Mouse (Mus musculus) midbrain, embryonic 11.5 days (tissue): ENCODE data around the gene 1700030J22Rik. TPM values are rescaled to one million over a fixed set of nuclear protein-coding genes. Genes with fewer than 3 reads are reported as not detected.
A peak's percentile ranks its signal among the peaks of the same experiment; 100 is the strongest.

Source experiments
- ATAC-seq: fragments of 200-750 bp; cut with Nextera tagmentation; 2 replicates; pipeline ENCODE4 v1.8.0; 2017; ENCODE audit warnings: moderate TSS enrichment, moderate library complexity; ENCODE audit not compliant: low FRiP score
- DNase-seq: peaks from one replicate; pipeline ENCODE4 v3.0.0; 2015; ENCODE audit warnings: low spot score; ENCODE audit errors: missing footprints
- H3K27ac ChIP-seq: fragments of 300-500 bp; sonication (generic); 2 replicates; pipeline ENCODE4 v1.5.1; 2014; ENCODE audit warnings: low read depth, low read length
- H3K27me3 ChIP-seq: fragments of 300-500 bp; sonication (generic); 2 replicates; pipeline ENCODE4 v1.6.1; 2014; ENCODE audit warnings: mild to moderate bottlenecking, low read length, moderate library complexity, mixed read lengths; ENCODE audit not compliant: control insufficient read depth, insufficient read depth
- H3K36me3 ChIP-seq: fragments of 300-500 bp; sonication (generic); 2 replicates; pipeline ENCODE4 v1.6.1; 2014; ENCODE audit warnings: mild to moderate bottlenecking, low read length, moderate library complexity, mixed read lengths; ENCODE audit not compliant: control insufficient read depth, insufficient read depth
- H3K4me1 ChIP-seq: fragments of 300-500 bp; sonication (generic); 2 replicates; pipeline ENCODE4 v1.6.1; 2014; ENCODE audit warnings: low read length; ENCODE audit not compliant: control insufficient read depth, insufficient read depth
- H3K4me2 ChIP-seq: fragments of 300-500 bp; sonication (generic); 2 replicates; pipeline ENCODE4 v1.6.1; 2014; ENCODE audit warnings: mild to moderate bottlenecking, moderate library complexity
- H3K4me3 ChIP-seq: fragments of 300-500 bp; sonication (generic); 2 replicates; pipeline ENCODE4 v1.5.1; 2014; ENCODE audit warnings: low read depth, low read length
- H3K9ac ChIP-seq: fragments of 300-500 bp; sonication (generic); 2 replicates; pipeline ENCODE4 v1.6.1; 2014; ENCODE audit warnings: low read length
- H3K9me3 ChIP-seq: fragments of 300-500 bp; sonication (generic); 2 replicates; pipeline ENCODE4 v1.6.1; 2016; ENCODE audit warnings: low read length; ENCODE audit not compliant: control insufficient read depth
- WGBS: fragments of 180-500 bp; shearing (Covaris S2); extraction: QIAGEN DNeasy Blood & Tissue Kit; methylation state at CpG from one replicate; pipeline ENCODE4 v1.1.7; 2014; 5-methylcytosine and 5-hydroxymethylcytosine counted together
- polyA plus RNA-seq: library from polyadenylated mRNA; unstranded; fragments of >200 nt; fragmentation: Nextera tagmentation; extraction: Ambion mirVana; gene quantifications from 2 replicates; pipeline ENCODE4 v1.2.1, GENCODE M21; 2014

The 1700030J22Rik gene
- 2.7 and 3.8 TPM in 2 replicates for polyA plus RNA-seq

GRCm38 (mm10) chr8:116978631-116979256 is at the start of gene 1700030J22Rik:
1700030J22Rik (minus strand) TSS chr8:116978959.
- Histone ChIP-seq H3K27me3 (no peaks in the 10 kb centered on the region), H3K9ac (peak within 1 kb of the TSS; percentile 49; the same call in 1 of the 2 replicates), H3K4me3 (peak within 1 kb of the TSS; percentile 58), H3K9me3 (no peaks in the 10 kb centered on the region), H3K36me3 (no peaks in the 10 kb centered on the region), H3K4me2 (peak within 1 kb of the TSS; percentile 59), H3K4me1 (peaks cover 4% of the 10 kb centered on the region; the same call in 1 of the 2 replicates), H3K27ac (no peak within 1 kb of the TSS)
- WGBS, result under 1% methylated on average over 46 of the region's 46 CpGs
- DNase-seq, result peak; percentile 100
- ATAC-seq, result peak; percentile 99

- Histone ChIP-seq H3K4me1 (no peaks in the 10 kb centered on the region), H3K4me2 (no peak overlapping the region), H3K27me3 (no peaks in the 10 kb centered on the region), H3K9me3 (no peaks in the 10 kb centered on the region), H3K27ac (no peak overlapping the region), H3K9ac (no peak overlapping the region), H3K4me3 (no peak overlapping the region), H3K36me3 (no peaks in the 10 kb centered on the region)
- WGBS, result 84% methylated on average over 5 of the region's 5 CpGs
- ATAC-seq (no peak), DNase-seq (peak; percentile 56)
Measured at GRCm38 (mm10) chr8:117027601-117028000, 48.8 kb upstream of the 1700030J22Rik start.

DNA sequence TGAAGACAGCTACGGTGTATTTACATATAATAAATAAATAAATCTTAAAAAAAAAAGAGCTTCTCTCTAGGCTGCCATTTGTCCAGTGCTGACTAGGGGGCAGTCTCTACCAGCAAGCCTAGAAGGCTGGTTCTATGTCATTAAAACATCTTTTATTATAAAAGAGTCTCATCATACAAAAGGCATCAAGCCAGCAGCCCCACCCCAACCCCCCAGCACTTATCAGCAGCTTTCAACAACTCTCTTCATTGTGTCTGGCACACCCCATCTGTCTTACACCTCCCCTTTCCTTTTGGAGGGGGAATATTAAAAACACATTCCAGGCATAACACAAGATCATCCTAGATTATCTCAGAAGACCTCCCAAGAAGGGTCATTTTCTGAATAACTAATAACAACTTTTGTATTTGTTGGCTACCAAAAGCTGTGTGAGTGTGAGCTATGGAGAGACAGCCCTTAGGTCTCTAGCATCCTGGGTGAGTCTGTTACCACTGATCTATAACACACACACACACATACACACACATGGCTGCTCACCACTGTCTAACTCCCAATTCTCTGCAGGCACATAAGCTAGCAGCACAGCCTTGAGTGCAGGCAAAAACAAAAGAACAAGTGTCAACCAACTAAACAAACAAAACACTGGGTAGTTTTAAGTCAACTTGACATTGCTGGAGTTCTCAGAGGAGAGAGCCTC is 43.7 kb upstream of the 1700030J22Rik start:
- 90% methylated on average over 1 of the region's 1 CpGs for WGBS
- peak; percentile 71 for DNase-seq
- no peaks in the 10 kb centered on the region for H3K27me3 ChIP-seq

GRCm38 (mm10) chr8:117019323-117020275 is 40.8 kb upstream of the 1700030J22Rik start:
- no peak overlapping the region for H3K27ac ChIP-seq
- 86% methylated on average over 18 of the region's 18 CpGs for WGBS
- H3K36me3 ChIP-seq, result no peaks in the 10 kb centered on the region
- no peak overlapping the region for H3K9ac ChIP-seq
- no peaks in the 10 kb centered on the region for H3K27me3 ChIP-seq
- H3K4me2 ChIP-seq, result no peak overlapping the region
- peak; percentile 80 for DNase-seq
- no peaks in the 10 kb centered on the region for H3K9me3 ChIP-seq
- no peak overlapping the region for H3K4me3 ChIP-seq
- 0 out of 2 replicates have a peak, but pooled peaks cover 3% of the 10 kb centered on the region for H3K4me1 ChIP-seq
- no peak for ATAC-seq

More for the DNA sequence above, 43.7 kb upstream of the 1700030J22Rik start:
- no peak overlapping the region for H3K4me3 ChIP-seq
- H3K36me3 ChIP-seq, result no peaks in the 10 kb centered on the region
- H3K9me3 ChIP-seq, result no peaks in the 10 kb centered on the region
- no peak overlapping the region for H3K4me2 ChIP-seq
- 0 out of 2 replicates have a peak, but pooled peaks cover 3% of the 10 kb centered on the region for H3K4me1 ChIP-seq
- no peak for ATAC-seq
- H3K27ac ChIP-seq, result no peak overlapping the region
- H3K9ac ChIP-seq, result no peak overlapping the region

GRCm38 (mm10) chr8:117017896-117018295 is 39.1 kb upstream of the 1700030J22Rik start:
- Histone ChIP-seq H3K36me3 (no peaks in the 10 kb centered on the region), H3K4me3 (no peak overlapping the region), H3K4me1 (0 out of 2 replicates have a peak, but pooled peaks cover 3% of the 10 kb centered on the region), H3K4me2 (no peak overlapping the region), H3K9me3 (no peaks in the 10 kb centered on the region), H3K27ac (no peak overlapping the region), H3K27me3 (no peaks in the 10 kb centered on the region), H3K9ac (no peak overlapping the region)
- DNase-seq (peak; percentile 59), ATAC-seq (no peak)
- 92% methylated on average over 4 of the region's 4 CpGs for WGBS

- Histone ChIP-seq H3K4me1 (no peaks in the 10 kb centered on the region), H3K9ac (no peak overlapping the region), H3K4me2 (no peak overlapping the region), H3K36me3 (no peaks in the 10 kb centered on the region), H3K9me3 (no peaks in the 10 kb centered on the region), H3K4me3 (no peak overlapping the region), H3K27ac (no peak overlapping the region), H3K27me3 (no peaks in the 10 kb centered on the region)
- WGBS, result 31% methylated on average over 8 of the region's 8 CpGs
- ATAC-seq (no peak), DNase-seq (peak; percentile 49)
Measured at GRCm38 (mm10) chr8:117017006-117017405, 38.2 kb upstream of the 1700030J22Rik start.

GRCm38 (mm10) chr8:117015670-117016069 is 36.9 kb upstream of the 1700030J22Rik start:
- ATAC-seq, result no peak
- no peak overlapping the region for H3K9ac ChIP-seq
- H3K27ac ChIP-seq, result no peak overlapping the region
- 55% methylated on average over 4 of the region's 4 CpGs for WGBS
- no peak overlapping the region for H3K4me3 ChIP-seq
- no peaks in the 10 kb centered on the region for H3K36me3 ChIP-seq
- DNase-seq, result peak; percentile 47
- no peak overlapping the region for H3K4me2 ChIP-seq
- no peaks in the 10 kb centered on the region for H3K9me3 ChIP-seq
- H3K27me3 ChIP-seq, result no peaks in the 10 kb centered on the region
- H3K4me1 ChIP-seq, result no peaks in the 10 kb centered on the region

GRCm38 (mm10) chr8:117011366-117011765 is 32.6 kb upstream of the 1700030J22Rik start:
- no peaks in the 10 kb centered on the region for H3K36me3 ChIP-seq
- H3K27ac ChIP-seq, result no peak overlapping the region
- H3K9me3 ChIP-seq, result no peaks in the 10 kb centered on the region
- no peak overlapping the region for H3K9ac ChIP-seq
- H3K4me1 ChIP-seq, result no peaks in the 10 kb centered on the region
- H3K4me2 ChIP-seq, result no peak overlapping the region
- no peaks in the 10 kb centered on the region for H3K27me3 ChIP-seq
- DNase-seq (peak; percentile 65), ATAC-seq (no peak)
- 83% methylated on average over 9 of the region's 9 CpGs for WGBS
- H3K4me3 ChIP-seq, result no peak overlapping the region
